Mouse (Mus musculus): Measurements from ENCODE around the gene Notch2.

GRCm38 (mm10) chr3:97976706-97977105 is 36.6 kb upstream of the Notch2 start:
- TF ChIP-seq CTCF (IDR thresholded peaks at IDR 0.05) (no peak), POLR2A (IDR thresholded peaks at IDR 0.05; ENCODE audit: insufficient read depth, low read depth, low read length) (no peak)

All from heart, adult 2 months (tissue).